Mouse (Mus musculus): ENCODE measurements around the gene Rgs11. TPM values are rescaled to one million over a fixed set of nuclear protein-coding genes. Genes with fewer than 3 reads are reported as not detected.

Rgs11 gene
- polyA plus RNA-seq, 1 experiment: 8.2 TPM

DNA sequence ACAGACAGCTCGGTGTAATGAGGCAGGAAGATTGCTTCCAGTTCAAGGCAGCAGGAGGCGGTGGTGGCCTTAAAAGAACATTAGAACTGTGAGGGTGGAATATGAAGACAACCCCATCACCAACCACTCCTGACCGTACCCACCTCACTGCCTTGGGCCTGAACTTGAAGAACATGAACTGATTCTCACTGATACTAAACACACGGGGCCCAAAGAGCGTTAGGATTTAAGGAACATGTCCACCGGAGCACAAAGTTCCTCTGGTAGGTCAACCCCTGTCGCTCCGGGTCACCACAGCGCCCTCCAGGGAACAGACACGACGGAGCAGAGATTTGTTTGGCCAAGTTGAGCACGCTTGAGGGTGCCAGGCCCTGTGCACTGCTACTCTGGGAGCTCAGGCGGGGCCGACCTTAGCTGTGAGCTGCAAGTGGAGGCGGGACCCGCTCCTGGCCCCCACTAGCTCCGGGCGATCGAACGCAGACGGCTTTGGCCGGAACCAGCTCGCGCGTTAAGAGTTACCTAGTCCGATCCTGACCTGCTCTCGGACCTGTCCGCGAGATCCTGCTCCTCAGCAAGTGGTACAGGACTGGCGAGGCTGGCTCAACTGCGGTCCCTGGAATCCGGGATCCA is 40.8 kb downstream of the Rgs11 start:
- Histone ChIP-seq H3K36me3 (replicated peaks; ENCODE audit: low read length) (no peaks in the 10 kb centered on the region), H3K4me1 (peaks cover 43% of the 10 kb centered on the region), H3K27me3 (replicated peaks) (no peaks in the 10 kb centered on the region), H3K4me3 (replicated peaks) (peak overlapping the region; percentile 96), H3K9me3 (0 out of 2 replicates have a peak, but pooled peaks cover 5% of the 10 kb centered on the region)
- TF ChIP-seq FLI1 (IDR thresholded peaks at IDR 0.05; ENCODE audit: low read length) (no peak), GATA1 (IDR thresholded peaks at IDR 0.05; ENCODE audit: borderline replicate concordance, low read length) (no peak)

DNA sequence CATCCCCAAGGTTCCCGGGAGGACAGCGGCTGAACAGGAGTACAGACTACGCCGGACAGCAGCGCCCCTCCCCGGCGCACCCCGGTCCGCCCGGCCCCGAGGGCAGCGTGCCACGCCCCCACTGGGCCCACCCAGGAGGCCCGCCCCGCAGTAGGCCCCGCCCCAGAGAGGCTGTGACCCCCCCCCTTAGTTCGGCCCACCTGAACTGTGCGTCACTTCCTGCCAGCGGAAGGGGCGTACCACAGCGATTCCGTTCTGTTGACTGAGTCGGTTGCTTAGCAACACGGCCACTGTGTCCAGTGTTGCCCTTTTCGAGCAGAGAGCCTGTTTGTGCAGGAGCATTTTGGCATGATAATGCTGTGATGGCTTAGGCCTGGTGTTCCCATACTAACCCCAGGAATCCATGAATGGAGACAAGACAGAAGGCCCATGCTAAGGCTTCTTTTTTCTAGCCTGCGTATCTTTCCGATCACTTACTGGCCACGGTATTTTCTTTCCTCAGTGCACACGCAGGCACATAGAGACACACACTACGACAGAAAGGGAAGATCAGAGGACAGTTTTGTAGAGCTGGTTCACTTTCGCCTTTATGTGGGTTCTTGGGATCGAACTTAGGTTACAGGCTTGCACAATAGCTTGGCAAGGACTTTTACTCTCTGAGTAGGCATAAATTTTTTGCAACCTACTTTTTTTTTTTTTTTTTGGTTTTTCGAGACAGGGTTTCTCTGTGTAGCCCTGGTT is 41.5 kb downstream of the Rgs11 start, which contains the start of gene Fam234a:
Gene Fam234a (minus strand): TSS at position 142 of the 741 bp plus-strand sequence.
- H3K36me3 ChIP-seq (replicated peaks; ENCODE audit: low read length): no peaks in the 10 kb centered on the region
- peak within 1 kb of the TSS; percentile 96 for H3K4me3 ChIP-seq (replicated peaks)
- H3K4me1 ChIP-seq: peaks cover 46% of the 10 kb centered on the region
- TF ChIP-seq GATA1 (IDR thresholded peaks at IDR 0.05; ENCODE audit: borderline replicate concordance, low read length): no peak
- 0 out of 2 replicates have a peak, but pooled peaks have one; percentile 32 for TF ChIP-seq FLI1 (IDR thresholded peaks at IDR 0.05; ENCODE audit: low read length)
- H3K9me3 ChIP-seq: 0 out of 2 replicates have a peak, but pooled peaks cover 5% of the 10 kb centered on the region
- no peaks in the 10 kb centered on the region for H3K27me3 ChIP-seq (replicated peaks)

DNA sequence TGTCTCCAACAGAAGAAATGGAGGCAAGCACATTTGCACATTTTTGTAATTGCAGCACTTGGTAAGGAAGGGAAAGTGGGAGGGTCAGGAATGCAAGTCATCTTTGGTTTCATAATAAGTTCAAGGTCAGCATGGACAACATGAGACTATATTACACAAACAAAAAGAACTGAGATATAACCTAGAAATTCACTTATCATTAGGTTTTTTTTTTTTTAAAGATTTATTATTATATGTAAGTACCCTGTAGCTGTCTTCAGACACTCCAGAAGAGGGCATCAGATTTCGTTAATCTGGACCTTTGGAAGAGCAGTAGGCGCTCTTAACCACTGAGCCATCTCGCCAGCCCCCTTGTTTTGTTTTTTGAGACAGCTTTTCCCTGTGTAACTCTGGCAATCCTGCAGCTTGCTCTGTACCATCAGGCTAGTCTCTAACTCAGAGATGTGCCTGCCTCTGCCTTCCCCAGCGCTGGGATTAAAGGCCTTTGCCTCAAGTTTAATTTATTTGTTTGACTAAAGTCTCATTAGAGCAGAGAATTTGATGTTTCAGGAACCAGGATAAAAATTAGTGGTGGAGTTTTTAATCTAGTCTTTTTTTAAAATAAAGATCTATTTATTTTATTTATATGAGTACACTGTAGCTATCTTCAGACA is 49.3 kb downstream of the Rgs11 start:
- no peaks in the 10 kb centered on the region for H3K9me3 ChIP-seq
- TF ChIP-seq FLI1 (IDR thresholded peaks at IDR 0.05; ENCODE audit: low read length) (no peak), GATA1 (IDR thresholded peaks at IDR 0.05; ENCODE audit: borderline replicate concordance, low read length) (no peak)
- H3K36me3 ChIP-seq (replicated peaks; ENCODE audit: low read length): peaks cover 14% of the 10 kb centered on the region
- peaks cover 48% of the 10 kb centered on the region for H3K4me1 ChIP-seq
- peak overlapping the region; percentile 98 for H3K4me3 ChIP-seq (replicated peaks)
- H3K27me3 ChIP-seq (replicated peaks): no peaks in the 10 kb centered on the region

DNA sequence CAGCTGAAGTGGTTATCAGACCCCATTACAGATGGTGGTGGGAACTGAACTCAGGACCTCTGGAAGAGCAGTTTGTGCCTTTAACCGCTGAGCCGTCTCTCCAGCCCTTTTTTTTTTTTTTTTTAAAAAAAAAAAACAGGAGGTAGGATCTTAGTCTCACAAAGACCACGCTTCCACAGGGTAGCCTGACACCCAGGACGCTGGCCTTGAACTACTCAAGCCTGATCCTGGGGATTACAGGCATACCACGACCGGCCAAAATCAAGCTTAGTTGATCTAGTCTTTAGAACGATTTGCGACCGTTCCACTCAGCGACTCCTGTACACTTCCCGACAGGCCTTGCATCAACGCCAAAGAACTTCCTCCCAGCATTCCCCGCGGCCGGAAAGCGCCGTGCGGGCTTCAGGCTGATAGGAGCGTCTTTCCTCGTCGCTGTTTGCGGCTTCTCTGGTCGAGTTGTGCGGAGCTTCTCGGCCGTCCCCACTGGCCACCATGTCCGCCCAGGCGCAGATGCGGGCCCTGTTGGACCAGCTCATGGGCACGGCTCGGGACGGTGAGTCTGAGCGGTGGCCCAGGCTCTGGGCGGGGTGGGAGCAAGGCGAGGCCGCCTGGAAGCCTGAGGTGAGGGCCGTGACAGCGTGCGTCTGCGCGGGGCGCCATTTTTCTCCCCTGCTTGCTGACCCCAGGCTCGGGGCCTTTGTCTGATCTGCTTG is 49.9 kb downstream of the Rgs11 start, which contains the start of gene Luc7l:
Gene Luc7l (plus strand): TSS at position 358 of the 713 bp plus-strand sequence.
- Histone ChIP-seq H3K36me3 (replicated peaks; ENCODE audit: low read length) (peaks cover 19% of the 10 kb centered on the region), H3K4me3 (replicated peaks) (peak within 1 kb of the TSS; percentile 98), H3K4me1 (peaks cover 49% of the 10 kb centered on the region), H3K9me3 (no peaks in the 10 kb centered on the region), H3K27me3 (replicated peaks) (no peaks in the 10 kb centered on the region)
- no peak for TF ChIP-seq FLI1 (IDR thresholded peaks at IDR 0.05; ENCODE audit: low read length)
- TF ChIP-seq GATA1 (IDR thresholded peaks at IDR 0.05; ENCODE audit: borderline replicate concordance, low read length): no peak

DNA sequence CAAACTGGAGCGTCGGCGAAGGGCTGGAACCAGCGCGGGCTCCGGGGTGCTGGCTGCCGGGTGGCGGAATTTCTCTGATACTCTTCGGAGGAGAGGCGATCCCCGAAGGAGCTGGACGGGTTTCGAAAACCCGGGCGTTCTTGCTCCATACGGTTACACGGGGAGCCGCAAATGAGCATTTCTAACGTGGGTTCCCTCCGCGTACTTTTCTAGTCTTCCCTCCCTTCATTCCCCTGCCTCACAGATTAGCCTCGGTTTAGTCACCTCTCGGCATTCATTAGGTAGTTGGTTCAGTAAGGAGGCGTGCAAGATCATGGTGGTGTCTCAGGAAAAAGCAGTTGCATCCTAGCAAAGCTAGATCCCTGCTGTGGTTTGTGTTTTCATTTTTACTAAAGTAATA is 50.6 kb downstream of the Rgs11 start:
- H3K36me3 ChIP-seq (replicated peaks; ENCODE audit: low read length): peaks cover 25% of the 10 kb centered on the region
- H3K9me3 ChIP-seq: no peaks in the 10 kb centered on the region
- H3K4me3 ChIP-seq (replicated peaks): peak overlapping the region; percentile 98
- H3K4me1 ChIP-seq: peaks cover 49% of the 10 kb centered on the region
- no peaks in the 10 kb centered on the region for H3K27me3 ChIP-seq (replicated peaks)
- TF ChIP-seq FLI1 (IDR thresholded peaks at IDR 0.05; ENCODE audit: low read length): no peak
- TF ChIP-seq GATA1 (IDR thresholded peaks at IDR 0.05; ENCODE audit: borderline replicate concordance, low read length): no peak

DNA sequence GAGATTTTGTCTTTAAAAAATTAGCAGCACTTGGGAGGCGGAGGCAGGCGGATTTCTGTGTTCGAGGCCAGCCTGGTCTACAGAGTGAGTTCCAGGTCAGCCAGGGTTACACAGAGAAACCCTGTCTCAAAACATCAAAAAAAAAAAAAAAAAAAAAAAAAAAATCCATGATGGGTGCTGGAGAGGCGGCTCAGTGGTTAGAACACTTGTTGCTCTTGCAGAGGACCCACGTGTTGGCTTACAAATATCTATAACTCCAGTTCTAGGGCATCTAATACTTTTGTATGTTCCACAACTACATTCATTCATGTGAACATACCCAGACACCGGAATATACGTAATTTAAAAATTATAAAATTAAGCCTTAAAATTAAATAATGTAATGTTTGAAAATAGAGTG is 52.6 kb downstream of the Rgs11 start:
- Histone ChIP-seq H3K9me3 (no peaks in the 10 kb centered on the region), H3K36me3 (replicated peaks; ENCODE audit: low read length) (peaks cover 41% of the 10 kb centered on the region), H3K27me3 (replicated peaks) (no peaks in the 10 kb centered on the region), H3K4me1 (peaks cover 38% of the 10 kb centered on the region), H3K4me3 (replicated peaks) (no peak overlapping the region)
- no peak for TF ChIP-seq FLI1 (IDR thresholded peaks at IDR 0.05; ENCODE audit: low read length)
- no peak for TF ChIP-seq GATA1 (IDR thresholded peaks at IDR 0.05; ENCODE audit: borderline replicate concordance, low read length)

Other genes with a start within 250 kb of the Rgs11 start
- 12.2 and 39.3 TPM in 2 replicates for gene Capn15, start 217.2 kb upstream of the Rgs11 start, polyA plus RNA-seq (2012; ENCODE audit: insufficient read depth, low replicate concordance)
- 2.7 and 4.0 TPM in 2 replicates for gene Rab11fip3, start 133.4 kb upstream of the Rgs11 start, polyA plus RNA-seq (2012; ENCODE audit: insufficient read depth, low replicate concordance)
- gene Decr2, start 112.6 kb upstream of the Rgs11 start, polyA plus RNA-seq (2012; ENCODE audit: insufficient read depth, low replicate concordance): 0.35 and 1.5 TPM in 2 replicates
- gene Nme4, start 107.3 kb upstream of the Rgs11 start, polyA plus RNA-seq (2012; ENCODE audit: insufficient read depth, low replicate concordance): 28.9 and 32.8 TPM in 2 replicates
- 3.3 and 4.1 TPM in 2 replicates for gene Tmem8, start 89.7 kb upstream of the Rgs11 start, polyA plus RNA-seq (2012; ENCODE audit: insufficient read depth, low replicate concordance)
- 104 and 138 TPM in 2 replicates for gene Mrpl28, start 79.5 kb upstream of the Rgs11 start, polyA plus RNA-seq (2012; ENCODE audit: insufficient read depth, low replicate concordance)
- gene Axin1, start 64.3 kb upstream of the Rgs11 start, polyA plus RNA-seq (2012; ENCODE audit: insufficient read depth, low replicate concordance): 12.5 and 19.6 TPM in 2 replicates
- not detected in 2 replicates for gene Pdia2, start 3.9 kb upstream of the Rgs11 start, polyA plus RNA-seq (2012; ENCODE audit: insufficient read depth, low replicate concordance)
- gene Arhgdig, start 4.8 kb downstream of the Rgs11 start, polyA plus RNA-seq (2012; ENCODE audit: insufficient read depth, low replicate concordance): not detected in 2 replicates
- 7.0 and 8.3 TPM in 2 replicates for gene Fam234a, start 41.3 kb downstream of the Rgs11 start, polyA plus RNA-seq (2012; ENCODE audit: insufficient read depth, low replicate concordance)
- 8.5 and 23.7 TPM in 2 replicates for gene Luc7l, start 49.9 kb downstream of the Rgs11 start, polyA plus RNA-seq (2012; ENCODE audit: insufficient read depth, low replicate concordance)
- gene Neurl1b, start 211.9 kb downstream of the Rgs11 start, polyA plus RNA-seq (2012; ENCODE audit: insufficient read depth, low replicate concordance): 0.16 TPM in 1 of 2 replicates, not detected in the other

All from megakaryocyte, embryonic 14.5 days (primary cell).